Mouse (Mus musculus): ENCODE measurements at regions not wholly inside any gene's neighbourhood (a gene's known extent, or its start where the extent isn't known, plus 50 kb on each side); places are given as distances from the start of the nearest gene placed in this dataset.

GRCm38 (mm10) chr17:48647431-48647830, 192.7 kb downstream of the Unc5cl start:
- Histone ChIP-seq H3K9ac (ENCODE audit: low read depth, low read length, severe bottlenecking) (no peak overlapping the region), H3K4me3 (replicated peaks; ENCODE audit: low read length) (no peak overlapping the region), H3K27ac (replicated peaks; ENCODE audit: low read depth, low read length) (no peak overlapping the region), H3K9me3 (ENCODE audit: control insufficient read depth, low read length) (0 out of 2 replicates have a peak, but pooled peaks cover under 1% of the 10 kb centered on the region), H3K27me3 (ENCODE audit: control insufficient read depth, insufficient read depth, low read length) (no peaks in the 10 kb centered on the region), H3K36me3 (ENCODE audit: control insufficient read depth, insufficient read depth, low read length) (no peaks in the 10 kb centered on the region), H3K4me1 (ENCODE audit: control insufficient read depth, insufficient read depth, low read length) (no peaks in the 10 kb centered on the region), H3K4me2 (replicated peaks; ENCODE audit: low read depth, low read length, severe bottlenecking) (peak overlapping the region; percentile 37)
- no peak for DNase-seq (ENCODE audit: low spot score)
- no peak for TF ChIP-seq POLR2A (IDR thresholded peaks at IDR 0.05; ENCODE audit: borderline replicate concordance, extremely low read depth, insufficient read depth, insufficient read length)
- no peak for ATAC-seq (ENCODE audit: low FRiP score, low read depth)
- 51% methylated on average over 13 of the region's 14 CpGs for WGBS

DNA sequence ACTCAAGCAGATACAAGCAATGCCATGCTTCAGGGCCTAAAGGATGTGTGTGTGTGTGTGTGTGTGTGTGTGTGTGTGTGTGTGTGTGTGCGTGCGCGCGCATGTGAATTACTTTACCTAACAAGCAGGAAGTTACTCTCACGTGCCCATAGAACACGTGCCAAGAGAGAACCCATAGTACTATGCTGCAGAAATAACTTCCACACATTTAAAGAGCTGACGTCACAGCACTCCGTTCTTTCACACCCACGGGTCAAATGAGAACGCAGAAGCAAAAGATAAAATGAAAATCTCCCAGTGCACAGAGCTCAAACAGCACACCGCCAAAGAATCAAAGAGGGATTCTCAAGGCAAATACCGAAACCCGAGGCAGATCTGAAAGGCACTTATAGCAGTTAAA, 195.9 kb downstream of the Unc5cl start:
- Histone ChIP-seq H3K9me3 (ENCODE audit: control insufficient read depth, low read length) (no peaks in the 10 kb centered on the region), H3K27me3 (ENCODE audit: control insufficient read depth, insufficient read depth, low read length) (no peaks in the 10 kb centered on the region), H3K9ac (ENCODE audit: low read depth, low read length, severe bottlenecking) (no peak overlapping the region), H3K36me3 (ENCODE audit: control insufficient read depth, insufficient read depth, low read length) (no peaks in the 10 kb centered on the region), H3K4me3 (replicated peaks; ENCODE audit: low read length) (no peak overlapping the region), H3K4me2 (replicated peaks; ENCODE audit: low read depth, low read length, severe bottlenecking) (no peak overlapping the region), H3K4me1 (ENCODE audit: control insufficient read depth, insufficient read depth, low read length) (no peaks in the 10 kb centered on the region), H3K27ac (replicated peaks; ENCODE audit: low read depth, low read length) (no peak overlapping the region)
- no peak for TF ChIP-seq POLR2A (IDR thresholded peaks at IDR 0.05; ENCODE audit: borderline replicate concordance, extremely low read depth, insufficient read depth, insufficient read length)
- 78% methylated on average over 13 of the region's 13 CpGs for WGBS
- DNase-seq (ENCODE audit: low spot score) = no peak
- ATAC-seq (ENCODE audit: low FRiP score, low read depth) = no peak

DNA sequence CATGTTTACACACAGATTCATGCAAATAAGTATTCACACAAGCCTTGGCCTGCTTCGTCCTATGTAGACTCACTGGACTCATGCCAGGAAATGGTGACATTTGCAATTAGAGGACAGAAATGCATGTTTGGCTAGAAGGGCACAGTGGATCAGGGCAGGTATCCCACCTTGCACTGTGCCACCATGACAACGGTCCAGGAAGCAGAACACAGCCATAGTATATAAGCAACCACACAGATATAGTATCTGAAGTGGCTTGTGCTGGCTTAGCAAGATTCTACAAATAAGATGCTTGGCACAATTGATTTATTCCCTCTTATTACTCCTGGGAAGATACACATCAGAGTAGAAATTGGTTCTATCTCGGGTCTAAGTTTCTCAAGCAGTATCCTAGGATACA, 218.0 kb downstream of the Unc5cl start:
- Histone ChIP-seq H3K27ac (replicated peaks; ENCODE audit: low read depth, low read length) (no peak overlapping the region), H3K4me3 (replicated peaks; ENCODE audit: low read length) (no peak overlapping the region), H3K27me3 (ENCODE audit: control insufficient read depth, insufficient read depth, low read length) (no peaks in the 10 kb centered on the region), H3K9ac (ENCODE audit: low read depth, low read length, severe bottlenecking) (no peak overlapping the region), H3K4me2 (replicated peaks; ENCODE audit: low read depth, low read length, severe bottlenecking) (no peak overlapping the region), H3K4me1 (ENCODE audit: control insufficient read depth, insufficient read depth, low read length) (no peaks in the 10 kb centered on the region), H3K9me3 (ENCODE audit: control insufficient read depth, low read length) (no peaks in the 10 kb centered on the region), H3K36me3 (ENCODE audit: control insufficient read depth, insufficient read depth, low read length) (no peaks in the 10 kb centered on the region)
- no peak for TF ChIP-seq POLR2A (IDR thresholded peaks at IDR 0.05; ENCODE audit: borderline replicate concordance, extremely low read depth, insufficient read depth, insufficient read length)
- DNase-seq (ENCODE audit: low spot score) (no peak), ATAC-seq (ENCODE audit: low FRiP score, low read depth) (no peak)
- 88% methylated on average over 3 of the region's 3 CpGs for WGBS

DNA sequence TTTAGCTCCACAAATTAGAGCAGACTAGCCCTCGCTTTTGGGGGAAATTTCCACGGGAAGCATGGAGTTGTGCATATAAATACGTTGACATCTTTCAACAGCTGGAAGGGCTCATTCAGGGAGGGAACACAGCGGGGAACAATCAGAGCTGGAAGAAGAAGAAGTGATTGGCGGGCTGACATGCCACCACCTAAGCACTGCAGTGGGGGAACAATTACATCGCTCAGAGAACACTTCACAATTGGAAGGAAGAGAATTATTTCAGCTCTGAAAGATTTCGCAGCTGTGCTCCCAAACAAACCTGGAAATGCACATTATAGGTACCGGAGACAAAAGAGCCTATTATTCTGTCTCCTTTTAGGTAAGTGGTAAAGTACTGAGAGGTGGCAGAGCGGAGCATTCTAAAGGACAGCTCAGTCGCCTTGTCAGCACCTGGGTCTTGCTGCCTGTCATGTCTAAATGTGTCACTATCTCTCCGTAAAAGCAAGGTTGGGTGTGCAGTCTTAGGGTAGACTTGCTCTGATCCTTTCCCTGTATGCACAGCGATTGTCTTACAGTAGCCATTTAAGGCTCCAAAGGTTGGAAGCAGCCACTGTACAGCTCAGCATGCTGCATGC, 223.6 kb downstream of the Unc5cl start:
- Histone ChIP-seq H3K27ac (replicated peaks; ENCODE audit: low read depth, low read length) (no peak overlapping the region), H3K36me3 (ENCODE audit: control insufficient read depth, insufficient read depth, low read length) (no peaks in the 10 kb centered on the region), H3K9me3 (ENCODE audit: control insufficient read depth, low read length) (no peaks in the 10 kb centered on the region), H3K4me2 (replicated peaks; ENCODE audit: low read depth, low read length, severe bottlenecking) (no peak overlapping the region), H3K9ac (ENCODE audit: low read depth, low read length, severe bottlenecking) (no peak overlapping the region), H3K4me3 (replicated peaks; ENCODE audit: low read length) (no peak overlapping the region), H3K4me1 (ENCODE audit: control insufficient read depth, insufficient read depth, low read length) (no peaks in the 10 kb centered on the region), H3K27me3 (ENCODE audit: control insufficient read depth, insufficient read depth, low read length) (no peaks in the 10 kb centered on the region)
- 69% methylated on average over 12 of the region's 12 CpGs for WGBS
- ATAC-seq (ENCODE audit: low FRiP score, low read depth) (no peak), DNase-seq (ENCODE audit: low spot score) (no peak)
- no peak for TF ChIP-seq POLR2A (IDR thresholded peaks at IDR 0.05; ENCODE audit: borderline replicate concordance, extremely low read depth, insufficient read depth, insufficient read length)

DNA sequence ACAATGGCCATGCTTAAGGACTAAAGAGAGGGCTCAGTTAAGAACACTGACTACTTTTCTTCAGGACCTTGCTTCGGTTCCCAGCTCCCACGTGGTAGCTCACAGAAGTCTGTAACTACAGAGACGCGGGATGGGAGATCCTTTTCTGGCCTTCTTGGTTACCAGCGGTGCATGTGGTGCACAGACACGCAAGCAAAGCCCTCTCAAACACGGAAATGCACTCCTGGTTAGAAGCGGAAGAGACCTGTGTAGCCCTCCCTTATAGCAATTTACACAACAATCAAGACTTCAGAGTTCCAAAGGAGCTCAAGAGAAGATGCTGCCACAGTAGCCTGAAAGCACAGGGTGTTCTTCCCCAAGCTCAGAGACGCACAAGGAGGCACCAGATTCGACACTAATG, 225.6 kb downstream of the Unc5cl start:
- H3K4me1 ChIP-seq (ENCODE audit: control insufficient read depth, insufficient read depth, low read length) = no peaks in the 10 kb centered on the region
- 80% methylated on average over 10 of the region's 10 CpGs for WGBS
- H3K9ac ChIP-seq (ENCODE audit: low read depth, low read length, severe bottlenecking) = no peak overlapping the region
- no peak overlapping the region for H3K27ac ChIP-seq (replicated peaks; ENCODE audit: low read depth, low read length)
- H3K27me3 ChIP-seq (ENCODE audit: control insufficient read depth, insufficient read depth, low read length) = no peaks in the 10 kb centered on the region
- DNase-seq (ENCODE audit: low spot score) (no peak), ATAC-seq (ENCODE audit: low FRiP score, low read depth) (no peak)
- no peak for TF ChIP-seq POLR2A (IDR thresholded peaks at IDR 0.05; ENCODE audit: borderline replicate concordance, extremely low read depth, insufficient read depth, insufficient read length)
- H3K9me3 ChIP-seq (ENCODE audit: control insufficient read depth, low read length) = no peaks in the 10 kb centered on the region
- no peak overlapping the region for H3K4me3 ChIP-seq (replicated peaks; ENCODE audit: low read length)
- H3K4me2 ChIP-seq (replicated peaks; ENCODE audit: low read depth, low read length, severe bottlenecking) = no peak overlapping the region
- H3K36me3 ChIP-seq (ENCODE audit: control insufficient read depth, insufficient read depth, low read length) = no peaks in the 10 kb centered on the region

DNA sequence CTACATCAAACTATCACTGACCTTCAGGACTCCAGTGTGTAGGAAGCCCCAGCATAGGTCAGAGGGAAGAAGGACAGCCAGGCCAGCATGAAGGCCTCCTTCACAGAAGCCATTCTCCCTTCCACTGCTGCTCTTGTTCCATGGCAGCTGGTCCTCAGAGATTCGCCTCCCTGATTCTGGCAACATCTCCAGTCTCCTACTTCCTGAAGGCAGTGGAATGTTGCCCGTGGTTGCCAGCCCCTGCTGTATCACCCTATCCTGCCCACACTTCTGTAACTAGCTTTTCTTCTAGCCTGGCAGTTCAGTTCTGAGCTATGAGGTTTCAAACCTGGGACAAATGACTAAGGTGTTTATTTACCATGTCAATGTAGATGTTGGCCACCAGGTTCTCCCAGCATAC, 234.2 kb downstream of the Unc5cl start:
- H3K9me3 ChIP-seq (ENCODE audit: control insufficient read depth, low read length) = no peaks in the 10 kb centered on the region
- 73% methylated on average over 2 of the region's 2 CpGs for WGBS
- no peaks in the 10 kb centered on the region for H3K27me3 ChIP-seq (ENCODE audit: control insufficient read depth, insufficient read depth, low read length)
- H3K27ac ChIP-seq (replicated peaks; ENCODE audit: low read depth, low read length) = no peak overlapping the region
- no peak overlapping the region for H3K4me3 ChIP-seq (replicated peaks; ENCODE audit: low read length)
- no peak overlapping the region for H3K4me2 ChIP-seq (replicated peaks; ENCODE audit: low read depth, low read length, severe bottlenecking)
- H3K4me1 ChIP-seq (ENCODE audit: control insufficient read depth, insufficient read depth, low read length) = no peaks in the 10 kb centered on the region
- H3K9ac ChIP-seq (ENCODE audit: low read depth, low read length, severe bottlenecking) = no peak overlapping the region
- no peak for DNase-seq (ENCODE audit: low spot score)
- TF ChIP-seq POLR2A (IDR thresholded peaks at IDR 0.05; ENCODE audit: borderline replicate concordance, extremely low read depth, insufficient read depth, insufficient read length) = no peak
- H3K36me3 ChIP-seq (ENCODE audit: control insufficient read depth, insufficient read depth, low read length) = no peaks in the 10 kb centered on the region
- ATAC-seq (ENCODE audit: low FRiP score, low read depth) = no peak
